Mouse (Mus musculus) adipose tissue, adult 10 weeks (tissue): ENCODE measurements around the gene Lman1l. TPM values are rescaled to one million over a fixed set of nuclear protein-coding genes. Genes with fewer than 3 reads are reported as not detected.

ENCODE experiments used
- polyA plus RNA-seq: library from polyadenylated mRNA; stranded (reverse); fragments of 350-450 nt; fragmentation: Illumina TruSeq; extraction: RNeasy Lipid Tissue Mini Kit (QIAGEN cat#74804); gene quantifications from one replicate; pipeline ENCODE4 v1.2.3, GENCODE M21; 2014; ENCODE audit warnings: low read depth, low replicate concordance

Lman1l gene
- not detected for polyA plus RNA-seq

DNA sequence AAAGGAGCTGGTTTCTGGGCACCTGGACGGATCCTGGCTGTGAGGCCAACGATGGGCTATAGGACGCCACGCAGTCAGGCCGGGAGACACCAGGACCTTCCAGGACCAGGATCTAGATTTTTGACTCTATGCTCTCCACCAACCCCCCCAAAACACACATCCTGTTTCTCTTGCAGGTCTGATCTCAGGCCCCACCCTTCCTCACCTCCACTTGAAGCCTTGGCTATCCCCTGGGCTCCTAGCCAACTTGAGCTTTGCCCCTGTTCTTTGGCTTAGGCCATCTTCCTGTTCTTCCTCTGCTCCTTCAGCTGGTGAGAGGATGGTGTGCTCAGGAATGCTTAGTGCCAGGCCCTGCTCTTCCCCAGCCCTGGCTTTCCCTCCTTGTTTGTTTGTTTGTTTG lies at the start of gene Lman1l:
Lman1l (minus strand) TSS at position 101 of the 400 bp plus-strand sequence.

DNA sequence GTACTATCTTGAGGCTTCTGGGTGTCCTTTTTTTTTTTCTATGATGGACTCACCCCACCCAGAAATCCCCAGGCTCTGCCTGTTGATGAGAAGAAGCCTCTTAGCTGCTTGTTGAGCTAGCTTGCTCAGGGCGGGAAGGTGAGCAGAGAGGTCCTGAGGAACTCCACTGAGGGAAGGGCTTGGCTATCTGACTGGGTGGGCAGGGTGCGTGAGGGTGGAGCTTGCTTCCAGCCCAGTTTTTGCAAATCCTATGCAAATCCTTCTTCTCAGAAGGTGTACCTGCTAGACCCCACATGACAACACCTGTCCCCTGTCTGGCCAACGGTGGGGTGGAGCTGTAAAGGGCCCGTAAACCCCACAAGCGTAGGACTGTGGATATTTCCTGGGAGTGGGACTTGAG lies 32.7 kb upstream of the Lman1l start, which contains the start of gene Csk:
Csk (minus strand) TSS at position 349 of the 400 bp plus-strand sequence.

DNA sequence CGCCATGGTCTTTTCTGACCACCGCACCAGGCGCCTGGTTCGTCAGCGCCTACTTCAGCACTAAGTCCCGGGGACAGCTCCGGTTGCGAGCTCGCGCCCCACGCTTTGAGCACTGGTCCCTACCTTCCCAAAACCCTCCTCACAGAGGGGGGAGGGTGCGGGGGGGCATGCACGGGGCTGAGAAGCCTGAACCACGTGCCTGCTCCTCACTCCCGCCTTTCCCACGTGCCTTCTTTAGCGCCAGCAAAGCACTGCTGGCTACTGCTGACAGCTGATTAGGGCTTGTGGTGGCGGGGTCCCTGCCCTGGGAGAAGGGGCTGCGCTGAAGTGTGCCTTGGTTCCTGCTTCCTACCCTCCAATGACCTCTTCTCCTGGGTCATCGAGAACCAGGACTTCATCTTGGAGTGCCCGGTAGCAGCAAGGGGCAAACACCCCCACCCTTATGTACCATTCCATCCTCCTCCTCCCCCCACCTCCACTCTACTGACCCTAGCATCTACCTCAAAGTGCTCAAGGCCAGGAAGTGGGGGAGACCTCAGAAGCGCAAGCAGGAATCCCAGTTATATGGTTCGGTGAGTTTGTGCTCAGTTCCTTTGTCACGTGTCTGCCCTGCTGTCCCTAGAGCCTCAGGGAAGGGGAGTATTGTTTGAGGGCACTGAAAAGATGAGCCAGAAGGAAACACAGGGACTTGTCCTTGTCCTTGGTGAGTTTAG lies 14.3 kb downstream of the Lman1l start, which contains the start of gene Cplx3:
Cplx3 (minus strand) TSS at position 143 of the 713 bp plus-strand sequence.

DNA sequence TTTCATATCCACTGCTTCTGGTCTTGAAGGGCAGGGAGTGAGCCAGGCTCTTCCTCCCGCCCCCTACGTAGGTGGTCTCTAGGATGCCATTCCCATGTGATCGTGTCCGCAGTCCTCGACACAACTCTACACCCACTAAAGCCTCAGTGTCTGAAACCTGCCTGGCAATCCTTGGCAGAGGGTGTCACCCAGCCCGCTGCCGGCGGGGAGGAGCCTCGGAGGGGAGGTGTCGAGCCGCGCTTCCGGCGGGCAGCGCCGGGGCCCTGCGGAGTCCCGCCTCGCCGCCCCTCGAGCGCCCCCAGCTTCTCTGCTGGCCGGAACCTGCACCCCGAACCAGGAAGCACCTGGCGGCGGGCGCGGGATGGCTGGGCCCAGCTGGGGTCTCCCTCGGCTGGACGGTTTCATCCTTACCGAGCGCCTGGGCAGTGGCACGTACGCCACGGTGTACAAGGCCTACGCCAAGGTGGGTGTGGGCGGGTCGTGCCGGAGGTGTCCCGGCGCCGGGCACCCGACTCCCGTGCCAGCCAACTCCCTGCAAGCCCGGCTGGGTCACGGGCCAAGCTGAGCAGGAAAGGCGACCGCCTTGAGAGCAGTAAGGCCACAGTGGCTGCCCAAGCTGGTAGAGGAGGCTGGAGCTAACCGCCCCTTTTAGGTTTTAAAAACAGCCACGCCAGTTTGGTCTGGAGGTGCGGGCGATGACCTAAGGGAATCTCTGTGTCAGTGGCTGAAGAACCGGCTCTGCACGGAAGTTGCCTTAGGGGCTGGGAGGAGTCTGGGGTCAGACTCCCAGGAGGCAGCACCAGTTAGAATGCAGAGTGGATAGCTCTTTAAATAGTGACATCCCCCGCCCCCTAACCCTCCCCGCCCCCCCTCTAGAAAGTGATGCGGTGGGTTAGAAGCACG lies 31.1 kb downstream of the Lman1l start, which contains the start of gene Ulk3:
Ulk3 (plus strand) TSS at position 229 of the 903 bp plus-strand sequence.

DNA sequence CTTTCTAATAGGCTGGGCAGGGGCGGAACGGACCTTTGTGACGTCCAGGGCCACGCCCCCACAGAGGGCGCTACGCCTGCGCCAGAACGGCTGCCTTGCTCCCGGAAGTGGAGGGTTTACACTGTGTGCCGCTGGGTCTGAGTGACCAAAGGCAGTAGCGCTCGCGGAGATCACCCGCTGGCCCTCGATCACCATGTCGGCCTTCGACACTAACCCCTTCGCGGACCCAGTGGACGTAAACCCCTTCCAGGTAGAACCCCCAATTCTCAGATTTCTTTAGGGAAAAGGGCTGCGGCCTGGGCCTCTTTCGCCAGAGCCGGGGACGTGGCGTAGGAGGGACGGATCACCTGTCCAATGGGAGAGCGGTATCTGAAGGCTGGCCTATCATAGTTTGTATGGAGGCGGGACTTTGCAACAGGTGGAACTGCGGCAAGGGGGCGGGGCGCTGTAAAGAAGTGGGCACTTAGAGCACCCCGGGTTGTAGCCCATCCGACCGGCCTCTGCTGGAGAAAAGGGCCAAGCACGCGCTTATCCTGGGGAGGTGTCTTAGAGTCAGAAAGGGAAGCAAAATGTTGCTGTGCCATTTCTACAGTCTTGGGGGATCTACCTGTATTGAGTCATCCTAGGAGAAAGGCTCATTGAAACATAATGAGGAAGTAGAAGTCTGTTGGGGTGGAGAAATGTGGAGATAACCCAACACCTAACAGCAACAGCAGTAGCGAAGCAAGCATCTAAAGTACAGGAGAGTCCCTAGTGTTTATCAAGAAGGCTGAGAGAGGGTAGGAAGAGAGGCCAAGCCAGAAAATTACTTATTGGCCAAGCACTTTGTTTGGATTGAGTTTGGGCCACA lies 59.5 kb downstream of the Lman1l start, which contains the start of gene Scamp2:
Scamp2 (plus strand) TSS at position 83 of the 850 bp plus-strand sequence.

Other genes with a start within 250 kb of the Lman1l start
- gene Ppcdc, start 180.7 kb downstream of the Lman1l start, polyA plus RNA-seq, result 44.1 TPM
- 30.8 TPM for gene Scamp5, start 152.7 kb downstream of the Lman1l start, polyA plus RNA-seq
- 1.0 TPM for gene Rpp25, start 116.7 kb downstream of the Lman1l start, polyA plus RNA-seq
- gene Cox5a, start 99.5 kb downstream of the Lman1l start, polyA plus RNA-seq, result 235 TPM
- gene Fam219b, start 83.2 kb downstream of the Lman1l start, polyA plus RNA-seq, result 15.9 TPM
- 43.3 TPM for gene Mpi, start 68.0 kb downstream of the Lman1l start, polyA plus RNA-seq
- 70.5 TPM for gene Scamp2, start 59.8 kb downstream of the Lman1l start, polyA plus RNA-seq
- 35.0 TPM for gene Ulk3, start 31.3 kb downstream of the Lman1l start, polyA plus RNA-seq
- gene Cplx3, start 14.5 kb downstream of the Lman1l start, polyA plus RNA-seq, result not detected
- 57.5 TPM for gene Csk, start 32.9 kb upstream of the Lman1l start, polyA plus RNA-seq
- not detected for gene Cyp1a2, start 62.9 kb upstream of the Lman1l start, polyA plus RNA-seq
- 1.9 TPM for gene Cyp1a1, start 67.2 kb upstream of the Lman1l start, polyA plus RNA-seq
- 11.7 TPM for gene Edc3, start 87.8 kb upstream of the Lman1l start, polyA plus RNA-seq
- gene Clk3, start 145.1 kb upstream of the Lman1l start, polyA plus RNA-seq, result 57.8 TPM
- 4.5 TPM for gene Arid3b, start 216.0 kb upstream of the Lman1l start, polyA plus RNA-seq